Mouse (Mus musculus): ENCODE results near the gene Epop.

Gene Epop

GRCm38 (mm10) chr11:97589216-97589615 is 40.3 kb downstream of the Epop start:
- peak; percentile 61 for DNase-seq

- no peak for DNase-seq
Measured at GRCm38 (mm10) chr11:97585932-97586331, 43.6 kb downstream of the Epop start.

GRCm38 (mm10) chr11:97584476-97584875 is 45.0 kb downstream of the Epop start:
- DNase-seq = no peak

- peak; percentile 37 for DNase-seq
Measured at GRCm38 (mm10) chr11:97579088-97579857, 50.2 kb downstream of the Epop start.

GRCm38 (mm10) chr11:97578286-97578685 is 51.2 kb downstream of the Epop start:
- DNase-seq = peak; percentile 0

Data from embryo, embryonic 11 days (tissue).